Mouse (Mus musculus) olfactory bulb, adult 2 months (tissue): ENCODE data around the gene Syngr1.

ENCODE experiments used
- CTCF ChIP-seq: fragments of 200-500 bp; IDR thresholded peaks from 2 replicates; pipeline ENCODE4 v1.5.1; 2012; ENCODE audit warnings: low read depth, mild to moderate bottlenecking, low read length, moderate library complexity; ENCODE audit not compliant: insufficient read depth
- POLR2A ChIP-seq: fragments of 200-500 bp; IDR thresholded peaks from 2 replicates; pipeline ENCODE4 v1.6.1; 2012; ENCODE audit warnings: mild to moderate bottlenecking, low read depth, low read length, moderate library complexity; ENCODE audit not compliant: insufficient read depth

GRCm38 (mm10) chr15:80092041-80092441 is 907 bp downstream of the Syngr1 start:
- no peak for TF ChIP-seq CTCF
- no peak for TF ChIP-seq POLR2A
